Mouse (Mus musculus): ENCODE results near the gene Rtf2. TPM values are rescaled to one million over a fixed set of nuclear protein-coding genes. Genes with fewer than 3 reads are reported as not detected.

Gene Rtf2
- polyA plus RNA-seq, 1 experiment, result 49.8 TPM

GRCm38 (mm10) chr2:172452031-172452430 is 11.7 kb downstream of the Rtf2 start:
- H3K4me3 ChIP-seq, result no peak overlapping the region
- TF ChIP-seq POLR2AphosphoS2 (IDR thresholded peaks at IDR 0.05; ENCODE audit: insufficient read length, low read depth) (no peak), MYOD1 (IDR thresholded peaks at IDR 0.05; ENCODE audit: control insufficient read depth in 1 of 3, insufficient read length in 2 of 3, low read depth in 2 of 3) (no peak), SRF (IDR thresholded peaks at IDR 0.05; ENCODE audit: control insufficient read depth, insufficient read length, low read depth) (no peak), POLR2A (IDR thresholded peaks at IDR 0.05; ENCODE audit: insufficient read length, low read depth) (no peak), MAX (IDR thresholded peaks at IDR 0.05; ENCODE audit: low read depth) (no peak), REST (IDR thresholded peaks at IDR 0.05; ENCODE audit: insufficient read depth, insufficient read length) (no peak), TCF12 (IDR thresholded peaks at IDR 0.05; ENCODE audit: insufficient read depth, poor library complexity, severe bottlenecking) (no peak), CEBPB (IDR thresholded peaks at IDR 0.05; ENCODE audit: insufficient read depth, poor library complexity, severe bottlenecking) (no peak), MYOG (IDR thresholded peaks at IDR 0.05; ENCODE audit: control insufficient read depth in 1 of 3, insufficient read depth in 1 of 3, insufficient read length in 2 of 3, low read depth in 2 of 3) (no peak), TCF3 (IDR thresholded peaks at IDR 0.05; ENCODE audit: insufficient read length, low read depth) (no peak), E2F4 (IDR thresholded peaks at IDR 0.05; ENCODE audit: insufficient read depth) (no peak), USF1 (IDR thresholded peaks at IDR 0.05; ENCODE audit: low read depth) (no peak)
- H3K4me2 ChIP-seq (ENCODE audit: low read depth), result no peak overlapping the region
- no peak overlapping the region for H3ac ChIP-seq (ENCODE audit: control insufficient read depth, insufficient read length)
- peaks cover 11% of the 10 kb centered on the region for H3K36me3 ChIP-seq (ENCODE audit: control insufficient read depth, insufficient read depth)
- no peaks in the 10 kb centered on the region for H3K27me3 ChIP-seq (ENCODE audit: control insufficient read depth, insufficient read depth, insufficient read length)
- H3K79me2 ChIP-seq (ENCODE audit: control insufficient read depth, insufficient read depth), result no peaks in the 10 kb centered on the region

GRCm38 (mm10) chr2:172452458-172452857 is 12.1 kb downstream of the Rtf2 start:
- H3ac ChIP-seq (ENCODE audit: control insufficient read depth, insufficient read length), result no peak overlapping the region
- peaks cover 9% of the 10 kb centered on the region for H3K36me3 ChIP-seq (ENCODE audit: control insufficient read depth, insufficient read depth)
- H3K79me2 ChIP-seq (ENCODE audit: control insufficient read depth, insufficient read depth), result no peaks in the 10 kb centered on the region
- no peak overlapping the region for H3K4me2 ChIP-seq (ENCODE audit: low read depth)
- no peaks in the 10 kb centered on the region for H3K27me3 ChIP-seq (ENCODE audit: control insufficient read depth, insufficient read depth, insufficient read length)
- H3K4me3 ChIP-seq, result no peak overlapping the region
- TF ChIP-seq REST (IDR thresholded peaks at IDR 0.05; ENCODE audit: insufficient read depth, insufficient read length) (no peak), SRF (IDR thresholded peaks at IDR 0.05; ENCODE audit: control insufficient read depth, insufficient read length, low read depth) (no peak), MYOD1 (IDR thresholded peaks at IDR 0.05; ENCODE audit: control insufficient read depth in 1 of 3, insufficient read length in 2 of 3, low read depth in 2 of 3) (no peak), E2F4 (IDR thresholded peaks at IDR 0.05; ENCODE audit: insufficient read depth) (no peak), TCF3 (IDR thresholded peaks at IDR 0.05; ENCODE audit: insufficient read length, low read depth) (no peak), POLR2AphosphoS2 (IDR thresholded peaks at IDR 0.05; ENCODE audit: insufficient read length, low read depth) (no peak), TCF12 (IDR thresholded peaks at IDR 0.05; ENCODE audit: insufficient read depth, poor library complexity, severe bottlenecking) (no peak), MAX (IDR thresholded peaks at IDR 0.05; ENCODE audit: low read depth) (no peak), USF1 (IDR thresholded peaks at IDR 0.05; ENCODE audit: low read depth) (no peak), MYOG (IDR thresholded peaks at IDR 0.05; ENCODE audit: control insufficient read depth in 1 of 3, insufficient read depth in 1 of 3, insufficient read length in 2 of 3, low read depth in 2 of 3) (no peak), CEBPB (IDR thresholded peaks at IDR 0.05; ENCODE audit: insufficient read depth, poor library complexity, severe bottlenecking) (no peak), POLR2A (IDR thresholded peaks at IDR 0.05; ENCODE audit: insufficient read length, low read depth) (no peak)

- Histone ChIP-seq H3K36me3 (ENCODE audit: control insufficient read depth, insufficient read depth) (peaks cover under 1% of the 10 kb centered on the region), H3K79me2 (ENCODE audit: control insufficient read depth, insufficient read depth) (no peaks in the 10 kb centered on the region), H3ac (ENCODE audit: control insufficient read depth, insufficient read length) (no peak within 1 kb of the TSS), H3K4me3 (no peak within 1 kb of the TSS), H3K4me2 (ENCODE audit: low read depth) (no peak within 1 kb of the TSS), H3K27me3 (ENCODE audit: control insufficient read depth, insufficient read depth, insufficient read length) (no peaks in the 10 kb centered on the region)
- TF ChIP-seq MYOG (IDR thresholded peaks at IDR 0.05; ENCODE audit: control insufficient read depth in 1 of 3, insufficient read depth in 1 of 3, insufficient read length in 2 of 3, low read depth in 2 of 3), result no peak
- no peak for TF ChIP-seq TCF3 (IDR thresholded peaks at IDR 0.05; ENCODE audit: insufficient read length, low read depth)
- TF ChIP-seq USF1 (IDR thresholded peaks at IDR 0.05; ENCODE audit: low read depth), result no peak
- TF ChIP-seq MAX (IDR thresholded peaks at IDR 0.05; ENCODE audit: low read depth), result no peak
- TF ChIP-seq REST (IDR thresholded peaks at IDR 0.05; ENCODE audit: insufficient read depth, insufficient read length), result no peak
- TF ChIP-seq POLR2AphosphoS2 (IDR thresholded peaks at IDR 0.05; ENCODE audit: insufficient read length, low read depth), result no peak
- no peak for TF ChIP-seq MYOD1 (IDR thresholded peaks at IDR 0.05; ENCODE audit: control insufficient read depth in 1 of 3, insufficient read length in 2 of 3, low read depth in 2 of 3)
- TF ChIP-seq POLR2A (IDR thresholded peaks at IDR 0.05; ENCODE audit: insufficient read length, low read depth), result no peak
- no peak for TF ChIP-seq TCF12 (IDR thresholded peaks at IDR 0.05; ENCODE audit: insufficient read depth, poor library complexity, severe bottlenecking)
- no peak for TF ChIP-seq CEBPB (IDR thresholded peaks at IDR 0.05; ENCODE audit: insufficient read depth, poor library complexity, severe bottlenecking)
- TF ChIP-seq E2F4 (IDR thresholded peaks at IDR 0.05; ENCODE audit: insufficient read depth), result no peak
- no peak for TF ChIP-seq SRF (IDR thresholded peaks at IDR 0.05; ENCODE audit: control insufficient read depth, insufficient read length, low read depth)
Observed at GRCm38 (mm10) chr2:172458496-172458895, 18.1 kb downstream of the Rtf2 start, which contains the start of gene Gcnt7. Gene Gcnt7 (minus strand): TSS chr2:172458596.

- H3K36me3 ChIP-seq (ENCODE audit: control insufficient read depth, insufficient read depth), result peaks cover 9% of the 10 kb centered on the region
- H3K27me3 ChIP-seq (ENCODE audit: control insufficient read depth, insufficient read depth, insufficient read length), result no peaks in the 10 kb centered on the region
- no peak overlapping the region for H3ac ChIP-seq (ENCODE audit: control insufficient read depth, insufficient read length)
- H3K4me3 ChIP-seq, result no peak overlapping the region
- H3K4me2 ChIP-seq (ENCODE audit: low read depth), result no peak overlapping the region
- TF ChIP-seq MYOD1 (IDR thresholded peaks at IDR 0.05; ENCODE audit: control insufficient read depth in 1 of 3, insufficient read length in 2 of 3, low read depth in 2 of 3) (no peak), TCF3 (IDR thresholded peaks at IDR 0.05; ENCODE audit: insufficient read length, low read depth) (no peak), POLR2A (IDR thresholded peaks at IDR 0.05; ENCODE audit: insufficient read length, low read depth) (no peak), TCF12 (IDR thresholded peaks at IDR 0.05; ENCODE audit: insufficient read depth, poor library complexity, severe bottlenecking) (no peak), E2F4 (IDR thresholded peaks at IDR 0.05; ENCODE audit: insufficient read depth) (no peak), USF1 (IDR thresholded peaks at IDR 0.05; ENCODE audit: low read depth) (no peak), MAX (IDR thresholded peaks at IDR 0.05; ENCODE audit: low read depth) (no peak), POLR2AphosphoS2 (IDR thresholded peaks at IDR 0.05; ENCODE audit: insufficient read length, low read depth) (no peak), CEBPB (IDR thresholded peaks at IDR 0.05; ENCODE audit: insufficient read depth, poor library complexity, severe bottlenecking) (no peak), MYOG (IDR thresholded peaks at IDR 0.05; ENCODE audit: control insufficient read depth in 1 of 3, insufficient read depth in 1 of 3, insufficient read length in 2 of 3, low read depth in 2 of 3) (no peak), REST (IDR thresholded peaks at IDR 0.05; ENCODE audit: insufficient read depth, insufficient read length) (no peak), SRF (IDR thresholded peaks at IDR 0.05; ENCODE audit: control insufficient read depth, insufficient read length, low read depth) (no peak)
- no peaks in the 10 kb centered on the region for H3K79me2 ChIP-seq (ENCODE audit: control insufficient read depth, insufficient read depth)
Observed at GRCm38 (mm10) chr2:172460647-172461046, 20.3 kb downstream of the Rtf2 start.

Measured in myocyte (in vitro differentiated cells).